Mouse (Mus musculus): Measurements from ENCODE around the gene Pnpo.
A peak's percentile ranks its signal among the peaks of the same experiment; 100 is the strongest.

DNA sequence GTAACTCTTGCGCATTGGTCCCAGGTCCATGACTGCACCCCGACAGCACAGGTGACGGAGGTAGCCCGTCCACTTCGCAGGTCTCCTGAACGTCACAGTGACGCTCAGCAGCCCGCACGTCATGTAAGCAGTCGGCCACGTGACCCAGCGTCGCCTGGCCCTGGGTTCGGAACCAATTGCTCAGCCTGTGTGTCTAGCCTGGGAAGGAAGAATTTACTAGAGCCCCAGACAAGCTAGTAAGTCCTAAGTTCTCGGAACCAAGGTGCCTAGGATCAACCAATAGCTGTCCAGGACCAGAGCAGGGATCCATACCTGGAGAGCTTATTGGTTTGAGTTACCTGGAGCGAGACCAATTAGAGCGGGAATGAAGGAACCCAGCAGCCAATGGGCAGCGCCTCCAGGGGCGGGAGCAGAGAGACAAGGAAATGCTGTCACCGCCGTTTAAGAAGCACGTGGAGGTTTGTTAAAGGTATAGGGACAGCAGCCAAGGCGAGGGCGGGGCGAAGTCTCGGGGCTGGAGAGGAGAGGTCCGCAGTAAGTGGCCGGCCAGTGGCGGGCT, at the start of gene Pnpo:
- TF ChIP-seq POLR2A (IDR thresholded peaks at IDR 0.05; ENCODE audit: borderline replicate concordance, control insufficient read depth, low read depth, low read length) (peak; percentile 83; the same call in 1 of the 2 replicates), CTCF (IDR thresholded peaks at IDR 0.05; ENCODE audit: control insufficient read depth, insufficient read depth, low read length) (no peak)
